ENCODE assay signal across 33 mouse cellular contexts in the genomic region with DNA sequence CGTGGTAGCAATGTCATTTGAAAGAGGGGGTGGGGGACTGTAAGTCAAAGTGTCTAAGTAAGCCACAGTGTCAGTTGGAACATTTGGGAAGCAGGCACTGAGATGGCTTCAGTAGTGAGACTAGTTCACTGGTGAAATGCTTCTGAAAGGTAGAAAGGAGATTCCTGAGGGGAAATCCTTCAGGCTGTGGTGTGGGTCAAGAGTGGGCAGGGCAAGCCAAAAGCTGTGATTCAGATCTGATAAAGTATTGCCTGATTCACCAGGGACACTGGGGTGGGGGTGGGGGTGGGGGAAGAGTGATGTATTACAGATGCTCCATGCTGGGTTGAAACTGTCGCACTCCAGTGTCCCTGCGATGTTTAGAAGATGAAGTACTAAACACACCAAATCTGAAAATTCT. TPM values are rescaled to one million over a fixed set of nuclear protein-coding genes. Genes with fewer than 3 reads are reported as not detected.
DNase-seq lines count a peak whose midpoint lies in the region.
"Had no signal": no experiment of that assay in that cellular context is flagged by ENCODE, and none has a peak within 500 bp of the region (broad histone marks: within the 10 kb centered on the region; RNA-seq: fewer than 3 reads in every experiment).

No protein-coding gene starts in this region.

- peak; percentile 14 for DNase-seq in adrenal gland, postnatal 10 days
- DNase-seq in adrenal gland, adult 8-10 months: no peak
- DNase-seq in heart, adult 11 months: peak; percentile 41
- no peak for DNase-seq in heart, postnatal 10 days
- peak; percentile 22 for DNase-seq in Muller cell, postnatal 12 days (ENCODE audit: inconsistent ontology term)
- DNase-seq in limb, embryonic 10.5 days (ENCODE audit: low spot score): peak; percentile 9
- no peak for DNase-seq in kidney, adult 18-20 months
- no peak for DNase-seq in lung, postnatal 4 days
- DNase-seq: cerebellum, adult 18-20 months; cerebellum, adult 9-10 months; cerebellum, postnatal 14 days; gastrocnemius, adult 2 months; gastrocnemius, postnatal 14 days; heart, adult 18-20 months; heart, postnatal 14 days; heart, postnatal 4 days; kidney, adult 2 months had no signal

- peaks cover 9% of the 10 kb centered on the region for H3K4me1 ChIP-seq in limb, embryonic 10.5 days
- H3K4me1 ChIP-seq: heart, embryonic 12.5 days; heart, embryonic 15.5 days had no signal

- H3K4me3 ChIP-seq in limb, embryonic 10.5 days: no peak overlapping the region
- H3K4me3 ChIP-seq: embryonic facial prominence, embryonic 10.5 days; embryonic facial prominence, embryonic 13.5 days; erythroblast, embryonic 14.5 days; forebrain, embryonic 12.5 days; gastrocnemius, adult 2 months; heart, embryonic 12.5 days; heart, embryonic 15.5 days had no signal

- intact Hi-C loops in heart, postnatal 10 days (cut with DNase I): no loop called here

- H3K9me3 ChIP-seq in limb, embryonic 10.5 days (replicated peaks): no peaks in the 10 kb centered on the region
- H3K9me3 ChIP-seq: embryonic facial prominence, embryonic 10.5 days; forebrain, embryonic 12.5 days; heart, embryonic 15.5 days had no signal

- WGBS in limb, embryonic 10.5 days: 75% methylated on average over 3 of the region's 3 CpGs

- no peaks in the 10 kb centered on the region for H3K36me3 ChIP-seq in limb, embryonic 10.5 days
- H3K36me3 ChIP-seq: embryonic facial prominence, embryonic 10.5 days; embryonic facial prominence, embryonic 13.5 days; forebrain, embryonic 12.5 days; heart, embryonic 12.5 days; heart, embryonic 15.5 days had no signal

- H3K27ac ChIP-seq in limb, embryonic 10.5 days: no peak overlapping the region
- H3K27ac ChIP-seq: embryonic facial prominence, embryonic 10.5 days; embryonic facial prominence, embryonic 13.5 days; forebrain, embryonic 12.5 days; gastrocnemius, adult 2 months; heart, embryonic 15.5 days; hindbrain, embryonic 14.5 days; hindbrain, postnatal 0 days had no signal

- peaks cover 11% of the 10 kb centered on the region; the same call in 1 of the 2 replicates for H3K27me3 ChIP-seq in limb, embryonic 10.5 days (ENCODE audit: low read depth, poor library complexity, severe bottlenecking)
- H3K27me3 ChIP-seq: embryonic facial prominence, embryonic 13.5 days; forebrain, embryonic 12.5 days; heart, embryonic 12.5 days; heart, embryonic 15.5 days; Patski had no signal

RNA-seq across cellular contexts. Expression of gene Syce1l, which starts 31.6 kb away (rescaled TPM):
- total RNA-seq in adrenal gland, postnatal 10 days (2021): under 1 TPM in 1 of 2 experiments, not detected in 1; 0.55 TPM
- total RNA-seq in adrenal gland, adult 8-10 months (2022): under 1 TPM in 2 of 4 experiments, not detected in 2; 0.49 to 0.62 TPM
- not detected for total RNA-seq in heart, postnatal 10 days (2021)
- not detected in 2 replicates for polyA plus RNA-seq in limb, embryonic 10.5 days (2016; fragmentation: Nextera tagmentation; extraction: Ambion mirVana)
- total RNA-seq: common myeloid progenitor, adult 5-6 weeks; ES-E14; gastrocnemius, adult 2 months; gastrocnemius, postnatal 14 days; gastrocnemius, postnatal 4 days; heart, adult 18-20 months; heart, postnatal 14 days; heart, postnatal 4 days; hindbrain, postnatal 0 days had no signal
- polyA plus RNA-seq: embryonic facial prominence, embryonic 10.5 days; embryonic facial prominence, embryonic 13.5 days; erythroblast, embryonic 14.5 days; forebrain, embryonic 12.5 days; forebrain, embryonic 16.5 days; heart, embryonic 12.5 days; heart, embryonic 15.5 days; hindbrain, embryonic 11.5 days; hindbrain, embryonic 14.5 days; hindbrain, postnatal 0 days; inflammation-experienced regulatory T-cells, adult 6 months; intestine, embryonic 16.5 days; Patski had no signal

RNA-seq across cellular contexts. Expression of gene Mon1b, which starts 39.2 kb away (rescaled TPM):
- 10 to 100 TPM; 12.4 to 13.8 TPM for total RNA-seq in adrenal gland, postnatal 10 days (2021)
- total RNA-seq in adrenal gland, adult 8-10 months (2022): 10 to 100 TPM; 21.1 to 25.5 (median 23.7) TPM
- 1 to 10 TPM; 6.6 to 7.0 TPM for total RNA-seq in heart, postnatal 10 days (2021)
- polyA plus RNA-seq in limb, embryonic 10.5 days (2016; fragmentation: Nextera tagmentation; extraction: Ambion mirVana): 7.4 and 7.7 TPM in 2 replicates

Comparison
In these comparisons a context has a peak if more than half of its experiments do, and no peak if none do; other contexts are left out.
1. DNase-seq: peak in adrenal gland, postnatal 10 days (single experiment), heart, adult 11 months (single experiment), Muller cell, postnatal 12 days (single experiment) and limb, embryonic 10.5 days (single experiment); none in adrenal gland, adult 8-10 months (single experiment), heart, postnatal 10 days (0 of 2), kidney, adult 18-20 months (single experiment) and lung, postnatal 4 days (0 of 2).